Comparison of ENCODE assay signal across 8 mouse cellular contexts in the genomic region with DNA sequence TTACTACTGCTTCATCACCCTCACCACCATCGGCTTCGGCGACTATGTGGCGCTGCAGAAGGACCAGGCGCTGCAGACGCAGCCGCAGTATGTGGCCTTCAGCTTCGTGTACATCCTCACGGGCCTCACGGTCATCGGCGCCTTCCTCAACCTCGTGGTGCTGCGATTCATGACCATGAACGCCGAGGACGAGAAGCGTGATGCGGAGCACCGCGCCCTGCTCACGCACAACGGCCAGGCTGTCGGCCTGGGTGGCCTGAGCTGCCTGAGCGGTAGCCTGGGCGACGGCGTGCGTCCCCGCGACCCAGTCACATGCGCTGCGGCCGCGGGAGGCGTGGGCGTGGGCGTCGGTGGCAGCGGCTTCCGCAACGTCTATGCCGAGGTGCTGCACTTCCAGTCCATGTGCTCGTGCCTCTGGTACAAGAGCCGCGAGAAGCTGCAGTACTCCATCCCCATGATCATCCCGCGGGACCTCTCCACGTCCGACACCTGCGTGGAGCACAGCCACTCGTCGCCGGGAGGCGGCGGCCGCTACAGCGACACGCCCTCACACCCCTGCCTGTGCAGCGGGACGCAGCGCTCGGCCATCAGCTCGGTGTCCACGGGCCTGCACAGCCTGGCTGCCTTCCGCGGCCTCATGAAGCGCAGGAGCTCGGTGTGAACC. TPM values are rescaled to one million over a fixed set of nuclear protein-coding genes. Genes with fewer than 3 reads are reported as not detected.
DNase-seq lines count a peak whose midpoint lies in the region; ATAC-seq and TF ChIP-seq lines count a peak whose summit lies in the region.

No protein-coding gene starts in this region.

- 4% methylated on average over 59 of the region's 69 CpGs for WGBS in kidney, postnatal 0 days
- 2% methylated on average over 69 of the region's 69 CpGs for WGBS in hindbrain, embryonic 10.5 days
- 4% methylated on average over 69 of the region's 69 CpGs for WGBS in liver, embryonic 15.5 days (ENCODE audit: insufficient replicate concordance)

- ATAC-seq in kidney, postnatal 0 days (replicated peaks; ENCODE audit: low FRiP score, low read depth) = no peak; the same call in 1 of the 2 replicates
- ATAC-seq in liver, embryonic 15.5 days (ENCODE audit: insufficient read depth) = no peak

- peaks cover 17% of the 10 kb centered on the region for H3K27me3 ChIP-seq in kidney, postnatal 0 days (ENCODE audit: insufficient read depth, low read length)
- H3K27me3 ChIP-seq in hindbrain, embryonic 10.5 days (ENCODE audit: insufficient read depth, poor library complexity, severe bottlenecking) = peaks cover 80% of the 10 kb centered on the region
- H3K27me3 ChIP-seq in liver, embryonic 15.5 days = peaks cover 58% of the 10 kb centered on the region

- H3K27ac ChIP-seq in kidney, postnatal 0 days = no peak overlapping the region
- H3K27ac ChIP-seq in hindbrain, embryonic 10.5 days = peak overlapping the region; percentile 79
- no peak overlapping the region for H3K27ac ChIP-seq in liver, embryonic 15.5 days (replicated peaks)

- peak overlapping the region; percentile 29 for H3K4me3 ChIP-seq in kidney, postnatal 0 days (replicated peaks; ENCODE audit: low read depth, low read length)
- peak overlapping the region; percentile 58 for H3K4me3 ChIP-seq in hindbrain, embryonic 10.5 days
- peak overlapping the region; percentile 25 for H3K4me3 ChIP-seq in liver, embryonic 15.5 days (replicated peaks)

- H3K9ac ChIP-seq in kidney, postnatal 0 days (ENCODE audit: low read depth, low read length) = peak overlapping the region; percentile 28; the same call in 1 of the 2 replicates
- no peak overlapping the region for H3K9ac ChIP-seq in liver, embryonic 15.5 days

- H3K9me3 ChIP-seq in kidney, postnatal 0 days (replicated peaks; ENCODE audit: low read length) = no peaks in the 10 kb centered on the region
- H3K9me3 ChIP-seq in hindbrain, embryonic 10.5 days = no peaks in the 10 kb centered on the region
- no peaks in the 10 kb centered on the region for H3K9me3 ChIP-seq in liver, embryonic 15.5 days (replicated peaks)

- no peak for TF ChIP-seq CTCF in kidney, postnatal 0 days (IDR thresholded peaks at IDR 0.05; ENCODE audit: low read depth)

- H3K4me2 ChIP-seq in kidney, postnatal 0 days (ENCODE audit: low read length) = peak overlapping the region; percentile 60
- H3K4me2 ChIP-seq in liver, embryonic 15.5 days = peak overlapping the region; percentile 50

- H3K36me3 ChIP-seq in kidney, postnatal 0 days (ENCODE audit: insufficient read depth, low read length) = no peaks in the 10 kb centered on the region
- H3K36me3 ChIP-seq in hindbrain, embryonic 10.5 days = no peaks in the 10 kb centered on the region
- H3K36me3 ChIP-seq in liver, embryonic 15.5 days (replicated peaks) = no peaks in the 10 kb centered on the region

- DNase-seq in kidney, postnatal 0 days (ENCODE audit: low spot score) = no peak
- DNase-seq in kidney, adult 8-10 months = no peak
- peak; percentile 59 for DNase-seq in embryo, embryonic 10 days (ENCODE audit: low spot score)
- DNase-seq in hindbrain, embryonic 10.5 days (ENCODE audit: low spot score) = peak; percentile 51
- DNase-seq in neural tube, embryonic 10.5 days (ENCODE audit: extremely low spot score, low spot score) = peak; percentile 58
- peak; percentile 55 for DNase-seq in thymus, postnatal 4 days
- DNase-seq in urinary bladder, postnatal 36 days (ENCODE audit: low spot score in 2 of 2) = no peak

- peaks cover 12% of the 10 kb centered on the region; the same call in 1 of the 2 replicates for H3K4me1 ChIP-seq in kidney, postnatal 0 days (replicated peaks; ENCODE audit: insufficient read depth, low read length)
- H3K4me1 ChIP-seq in hindbrain, embryonic 10.5 days (replicated peaks) = peaks cover 30% of the 10 kb centered on the region
- peaks cover 23% of the 10 kb centered on the region for H3K4me1 ChIP-seq in liver, embryonic 15.5 days (replicated peaks)

RNA-seq across cellular contexts. Expression of a gene that starts 25.4 kb away (rescaled TPM):
- 24.8 and 26.7 TPM in 2 replicates for polyA plus RNA-seq in kidney, postnatal 0 days (2015; fragmentation: Nextera tagmentation; extraction: Ambion mirVana)
- 25.5 and 28.9 TPM in 2 replicates for polyA plus RNA-seq in hindbrain, embryonic 10.5 days (2016; fragmentation: Nextera tagmentation; extraction: Ambion mirVana)
- 10.7 and 11.6 TPM in 2 replicates for polyA plus RNA-seq in liver, embryonic 15.5 days (2015; fragmentation: Nextera tagmentation; extraction: Ambion mirVana)

RNA-seq across cellular contexts. Expression of a gene that starts 34.3 kb away (rescaled TPM):
- polyA plus RNA-seq in kidney, postnatal 0 days (2015; fragmentation: Nextera tagmentation; extraction: Ambion mirVana) = 1.8 and 2.0 TPM in 2 replicates
- polyA plus RNA-seq in hindbrain, embryonic 10.5 days (2016; fragmentation: Nextera tagmentation; extraction: Ambion mirVana) = 0.12 and 0.52 TPM in 2 replicates
- polyA plus RNA-seq in liver, embryonic 15.5 days (2015; fragmentation: Nextera tagmentation; extraction: Ambion mirVana) = 0.17 and 0.26 TPM in 2 replicates

RNA-seq across cellular contexts. Expression of a gene that starts 44.3 kb away (rescaled TPM):
- polyA plus RNA-seq in kidney, postnatal 0 days (2015; fragmentation: Nextera tagmentation; extraction: Ambion mirVana) = 171 and 175 TPM in 2 replicates
- polyA plus RNA-seq in hindbrain, embryonic 10.5 days (2016; fragmentation: Nextera tagmentation; extraction: Ambion mirVana) = 409 and 440 TPM in 2 replicates
- polyA plus RNA-seq in liver, embryonic 15.5 days (2015; fragmentation: Nextera tagmentation; extraction: Ambion mirVana) = 180 and 194 TPM in 2 replicates

Comparison
In these comparisons a context has a peak if more than half of its experiments do, and no peak if none do; other contexts are left out.
1. DNase-seq: peak in embryo, embryonic 10 days (single experiment), hindbrain, embryonic 10.5 days (single experiment), neural tube, embryonic 10.5 days (single experiment) and thymus, postnatal 4 days (single experiment); none in kidney, postnatal 0 days (single experiment), kidney, adult 8-10 months (0 of 2) and urinary bladder, postnatal 36 days (0 of 2).
2. Peak in every context shown above with its lines, with median percentiles within 50 percentile points of each other: H3K4me3 ChIP-seq.